Mouse (Mus musculus) T-cell, adult 2 months (primary cell): Measurements from ENCODE around the gene Olfr183.
"Not testable (repeated sequence)": the region's sequence is repeated elsewhere in the genome, so short reads cannot be mapped to it uniquely, and the experiment has no call there.

Experiments
- DNase-seq: peaks from one replicate; pipeline ENCODE4 v3.0.0; 2022; ENCODE audit warnings: low spot score

Olfr183 gene

GRCm38 (mm10) chr16:58995057-58995456 is at the start of gene Olfr183:
Olfr183 (plus strand) TSS chr16:58995357.
- DNase-seq, result no peak

- DNase-seq, result no peak
Observed at GRCm38 (mm10) chr16:59007146-59007545, 12.0 kb downstream of the Olfr183 start.

- no peak for DNase-seq
Observed at GRCm38 (mm10) chr16:59013357-59014018, 18.3 kb downstream of the Olfr183 start.

DNA sequence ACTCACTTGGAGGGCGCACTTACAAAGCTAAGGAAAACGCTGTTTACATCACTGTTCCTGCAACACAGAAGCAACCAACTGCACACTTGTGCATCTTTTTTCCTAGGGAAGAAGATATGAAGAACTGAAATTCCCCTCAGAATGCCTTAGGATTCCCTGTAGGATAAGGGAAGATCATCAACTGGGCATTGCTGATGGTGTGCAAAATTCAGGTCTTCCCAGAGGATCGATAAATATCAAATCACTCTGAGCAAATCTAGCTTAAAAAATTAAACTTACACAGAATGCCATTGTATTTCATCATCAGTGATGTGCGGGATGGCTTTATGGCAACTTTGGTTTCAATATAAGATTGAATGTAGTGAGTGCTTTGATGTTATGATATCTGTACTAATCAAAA is 35.0 kb downstream of the Olfr183 start, which contains the start of gene Olfr186:
Gene Olfr186 (minus strand): TSS at position 101 of the 400 bp plus-strand sequence.
- DNase-seq, result no peak

DNA sequence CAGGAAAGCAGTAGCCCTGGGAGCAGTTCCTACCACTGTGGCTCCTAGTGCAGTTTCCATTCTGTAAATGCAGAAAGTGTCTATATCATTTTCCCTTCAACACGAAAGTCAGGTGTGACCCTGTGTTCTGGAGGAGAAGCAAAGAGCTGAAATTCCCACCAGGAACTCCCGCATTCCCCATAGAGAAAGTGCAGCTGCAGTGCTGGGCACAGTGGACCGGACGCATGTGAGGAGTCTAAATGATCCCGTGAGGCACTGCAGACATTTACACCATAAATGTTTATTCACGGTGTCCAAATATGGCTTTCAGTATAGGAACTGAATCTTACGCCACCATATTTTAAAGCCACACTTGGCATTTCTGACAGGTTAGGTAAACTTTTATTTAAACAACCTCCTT is 44.6 kb downstream of the Olfr183 start, which contains the start of gene Olfr187:
Gene Olfr187 (minus strand): TSS at position 58 of the 400 bp plus-strand sequence.
- DNase-seq, result no peak

DNA sequence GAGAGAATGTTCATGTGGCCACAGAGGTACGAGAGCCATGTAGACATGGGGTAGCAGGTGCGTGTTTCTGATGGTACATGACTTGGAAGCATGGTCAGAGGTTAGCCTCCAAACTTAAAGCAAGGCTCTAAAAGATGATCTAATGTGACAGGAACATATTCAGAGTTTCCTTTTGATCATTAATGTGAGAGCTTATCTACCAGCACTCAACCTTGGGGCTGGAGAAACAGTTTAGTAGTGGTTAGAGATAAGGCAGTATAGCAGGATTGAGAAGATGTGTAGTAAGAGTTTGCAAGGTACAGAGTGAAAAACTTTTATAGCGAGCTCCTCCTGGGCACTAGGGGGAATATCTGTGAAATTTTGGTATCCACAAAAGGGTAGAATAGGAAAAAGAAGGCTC is 50.7 kb downstream of the Olfr183 start:
- DNase-seq, result no peak

- DNase-seq, result no peak
Observed at GRCm38 (mm10) chr16:59047579-59047978, 52.4 kb downstream of the Olfr183 start.

- no peak for DNase-seq
Observed at GRCm38 (mm10) chr16:59048860-59049259, 53.7 kb downstream of the Olfr183 start.

DNA sequence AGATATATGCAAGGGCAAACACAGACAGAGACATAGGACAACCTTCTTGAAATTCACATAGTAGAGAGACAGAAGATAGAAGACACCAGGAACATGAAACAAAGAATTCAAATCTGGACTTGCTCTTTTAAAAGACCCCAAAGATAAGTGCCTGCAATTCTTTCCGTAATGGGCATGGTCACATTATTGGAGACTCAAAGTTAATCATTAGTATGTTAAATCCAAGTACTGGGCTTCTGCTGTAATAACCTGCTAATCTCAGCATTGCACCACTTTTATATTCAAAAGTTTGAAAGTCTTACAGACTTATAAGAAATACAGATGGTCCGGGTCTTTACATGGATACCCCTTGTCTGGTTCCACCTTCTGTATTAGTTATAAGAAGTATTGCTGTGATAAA is 54.1 kb downstream of the Olfr183 start:
- DNase-seq, result not testable (repeated sequence)
